Mouse (Mus musculus) CH12.LX (cell line): ENCODE measurements around the gene Yars. TPM values are rescaled to one million over a fixed set of nuclear protein-coding genes. Genes with fewer than 3 reads are reported as not detected.

Experiments used
- DNase-seq: peaks from one replicate; pipeline ENCODE4 v3.0.0-alpha.2; 2013; ENCODE audit errors: extremely low read depth
- H3K27ac ChIP-seq: 2 replicates; pipeline ENCODE4 v1.5.1; 2012; ENCODE audit warnings: low read depth, mild to moderate bottlenecking, control low read depth, moderate library complexity; ENCODE audit not compliant: insufficient read depth
- H3K27me3 ChIP-seq: replicated peaks from 2 replicates; pipeline ENCODE3; 2012; ENCODE audit warnings: inconsistent platforms
- H3K36me3 ChIP-seq, 2 experiments: replicated peaks in 1 of 2; 2 replicates each; pipeline versions ENCODE3 to v1.6.1; 2012; ENCODE audit warnings: inconsistent platforms in 1 of 2, low read length in 1 of 2, mild to moderate bottlenecking in 1 of 2, mixed read lengths in 1 of 2, moderate library complexity in 1 of 2; ENCODE audit not compliant: control insufficient read depth in 1 of 2, insufficient read depth in 1 of 2
- H3K4me1 ChIP-seq, 2 experiments: 2 replicates each; pipeline ENCODE4 v1.6.1; 2012; ENCODE audit warnings: inconsistent platforms in 1 of 2, moderate library complexity in 1 of 2; ENCODE audit not compliant: insufficient read depth in 2 of 2, control insufficient read depth in 1 of 2
- H3K4me2 ChIP-seq: 2 replicates; pipeline ENCODE4 v1.6.1; 2012; ENCODE audit warnings: low read depth, mild to moderate bottlenecking, control low read depth; ENCODE audit not compliant: poor library complexity, insufficient read depth, severe bottlenecking
- H3K4me3 ChIP-seq, 3 experiments: fragments of 150-350 bp in 1 of 3; sonication (generic) in 1 of 3; replicated peaks in 1 of 3; 2 replicates each; pipeline versions ENCODE3 to v1.5.1; 2011 to 2012; ENCODE audit warnings: low read depth in 2 of 3, low read length in 2 of 3, mild to moderate bottlenecking in 2 of 3, moderate library complexity in 2 of 3, control low read depth in 1 of 3, improper control_type of control experiment in 1 of 3, inconsistent platforms in 1 of 3, mixed read lengths in 1 of 3; ENCODE audit not compliant: poor library complexity in 1 of 3
- H3K79me2 ChIP-seq: replicated peaks from 2 replicates; pipeline ENCODE4 v1.6.1; 2012; ENCODE audit warnings: mild to moderate bottlenecking, moderate library complexity; ENCODE audit not compliant: control insufficient read depth, poor library complexity, insufficient read depth, severe bottlenecking; ENCODE audit errors: extremely low read depth
- H3K9ac ChIP-seq: 2 replicates; pipeline ENCODE4 v1.6.1; 2012; ENCODE audit warnings: low read depth, mild to moderate bottlenecking, control low read depth, moderate library complexity; ENCODE audit not compliant: insufficient read depth
- H3K9me3 ChIP-seq: replicated peaks from 2 replicates; pipeline ENCODE3; 2012; ENCODE audit warnings: low read length, inconsistent platforms, mixed read lengths
- BHLHE40 ChIP-seq: IDR thresholded peaks from 2 replicates; pipeline ENCODE4 v1.6.1; 2011; ENCODE audit warnings: mild to moderate bottlenecking, low read depth, low read length, improper control_type of control experiment
- CHD1 ChIP-seq: IDR thresholded peaks from 2 replicates; pipeline ENCODE4 v1.6.1; 2012; ENCODE audit warnings: low read depth, low read length, improper control_type of control experiment, inconsistent platforms
- CTCF ChIP-seq, 2 experiments: IDR thresholded peaks in 1 of 2; conservative IDR thresholded peaks in 1 of 2; 2 replicates each; pipeline ENCODE4 v1.5.1; 2011 to 2012; ENCODE audit warnings: low read depth in 2 of 2, low read length in 2 of 2, improper control_type of control experiment in 1 of 2, inconsistent platforms in 1 of 2, mild to moderate bottlenecking in 1 of 2, moderate library complexity in 1 of 2
- ELF1 ChIP-seq: IDR thresholded peaks from 2 replicates; pipeline ENCODE4 v1.6.1; 2014; ENCODE audit warnings: low read depth, mild to moderate bottlenecking, inconsistent platforms, low read length, improper control_type of control experiment
- IRF4 ChIP-seq: IDR thresholded peaks from 2 replicates; pipeline ENCODE4 v1.6.1; 2014; ENCODE audit warnings: low read depth, mild to moderate bottlenecking, inconsistent platforms, low read length, improper control_type of control experiment
- JUN ChIP-seq: IDR thresholded peaks from 2 replicates; pipeline ENCODE4 v1.6.1; 2011; ENCODE audit warnings: low read depth, mild to moderate bottlenecking, low read length, improper control_type of control experiment, moderate library complexity; ENCODE audit not compliant: insufficient read depth
- KAT2A ChIP-seq: IDR thresholded peaks from 2 replicates; pipeline ENCODE4 v1.6.1; 2012; ENCODE audit warnings: low read length, improper control_type of control experiment, inconsistent platforms; ENCODE audit not compliant: insufficient replicate concordance
- MAFK ChIP-seq: IDR thresholded peaks from 2 replicates; pipeline ENCODE4 v1.6.1; 2011; ENCODE audit warnings: low read length, improper control_type of control experiment; ENCODE audit not compliant: insufficient replicate concordance
- MXI1 ChIP-seq: IDR thresholded peaks from 2 replicates; pipeline ENCODE4 v1.6.1; 2011; ENCODE audit warnings: mild to moderate bottlenecking, low read depth, low read length, improper control_type of control experiment
- RAD21 ChIP-seq: IDR thresholded peaks from 2 replicates; pipeline ENCODE4 v1.6.1; 2011; ENCODE audit warnings: low read depth, mild to moderate bottlenecking, low read length, improper control_type of control experiment, moderate library complexity
- SMC3 ChIP-seq: IDR thresholded peaks from 2 replicates; pipeline ENCODE4 v1.6.1; 2011; ENCODE audit warnings: low read depth, low read length, improper control_type of control experiment
- ZC3H11A ChIP-seq: IDR thresholded peaks from 2 replicates; pipeline ENCODE4 v1.6.1; 2012; ENCODE audit warnings: low read depth, mild to moderate bottlenecking, inconsistent platforms, low read length, improper control_type of control experiment
- ZKSCAN1 ChIP-seq: IDR thresholded peaks from 2 replicates; pipeline ENCODE4 v1.6.1; 2012; ENCODE audit warnings: low read depth, inconsistent platforms, low read length, improper control_type of control experiment, borderline replicate concordance
- ZMIZ1 ChIP-seq: IDR thresholded peaks from 2 replicates; pipeline ENCODE4 v1.6.1; 2012; ENCODE audit warnings: low read depth, mild to moderate bottlenecking, inconsistent platforms, low read length, improper control_type of control experiment
- ZNF384 ChIP-seq: IDR thresholded peaks from 2 replicates; pipeline ENCODE4 v1.6.1; 2012; ENCODE audit warnings: low read depth, low read length, improper control_type of control experiment, inconsistent platforms
- dilution Hi-C: fragments of 300-500 bp; cut with MboI; formaldehyde crosslinking; loops from 2 replicates; pipeline ENCODE4 v1.14.3; 2020; ENCODE audit warnings: low sequenced_read_pairs; ENCODE audit not compliant: extremely low pct_unique_long_range_greater_than_20kb, extremely low pct_ligation_motif_present
- in situ Hi-C: fragments of 300-500 bp; cut with MboI; formaldehyde crosslinking; loops from 3 replicates; pipeline ENCODE4 v1.14.3; 2019; ENCODE audit warnings: low sequenced_read_pairs, low pct_ligation_motif_present, low pct_unique_long_range_greater_than_20kb, mixed read lengths
- polyA plus RNA-seq: library from polyadenylated mRNA; unstranded; fragments of >175 nt; gene quantifications from 2 replicates; pipeline ENCODE4 v1.2.1, GENCODE M21; 2012; ENCODE audit warnings: low read depth; ENCODE audit not compliant: insufficient read length
- total RNA-seq, 2 experiments: library from RNA; depleted of rRNA; stranded (reverse); fragments of 300-350 nt in 1 of 2; fragments of >200 nt in 1 of 2; gene quantifications; 2 replicates each; pipeline ENCODE4 v1.2.3; 2012 to 2014

Yars gene
- total and polyA plus RNA-seq, 3 experiments: 96.3 to 207 (median 180) TPM

DNA sequence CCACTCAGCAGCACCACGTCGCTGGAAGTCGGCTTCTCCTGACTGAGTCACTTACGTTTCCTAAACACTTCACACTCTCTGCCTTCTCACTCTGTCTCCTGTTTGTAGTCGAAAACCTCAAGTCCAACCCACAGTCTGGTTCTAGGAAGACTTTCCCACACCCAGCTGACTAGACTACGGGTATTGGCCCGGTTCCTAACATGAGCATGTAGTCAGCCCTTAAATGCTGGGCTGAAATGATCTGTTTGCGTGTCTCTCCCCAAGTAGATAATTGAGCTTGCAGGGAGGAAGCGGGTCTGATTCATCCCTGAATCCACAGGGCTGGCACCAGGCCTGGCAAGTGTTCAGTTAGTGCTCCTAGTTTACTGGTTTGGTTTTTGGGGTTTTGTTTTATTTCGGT is 15.1 kb downstream of the Yars start:
- Histone ChIP-seq H3K36me3 (peaks cover 82 to 95% of the 10 kb centered on the region in 2 experiments), H3K9me3 (no peaks in the 10 kb centered on the region), H3K4me1 (no peaks in the 10 kb centered on the region), H3K9ac (no peak overlapping the region), H3K27me3 (no peaks in the 10 kb centered on the region), H3K4me3 (no peak overlapping the region), H3K79me2 (peaks cover 5% of the 10 kb centered on the region; the same call in 1 of the 2 replicates), H3K4me2 (no peak overlapping the region), H3K27ac (no peak overlapping the region)
- DNase-seq: no peak
- dilution Hi-C loops: no loop called here
- in situ Hi-C loops: no loop called here
- TF ChIP-seq ZNF384 (no peak), JUN (no peak), BHLHE40 (no peak), IRF4 (no peak), ZC3H11A (no peak), ZMIZ1 (no peak), ZKSCAN1 (no peak), ELF1 (no peak)

DNA sequence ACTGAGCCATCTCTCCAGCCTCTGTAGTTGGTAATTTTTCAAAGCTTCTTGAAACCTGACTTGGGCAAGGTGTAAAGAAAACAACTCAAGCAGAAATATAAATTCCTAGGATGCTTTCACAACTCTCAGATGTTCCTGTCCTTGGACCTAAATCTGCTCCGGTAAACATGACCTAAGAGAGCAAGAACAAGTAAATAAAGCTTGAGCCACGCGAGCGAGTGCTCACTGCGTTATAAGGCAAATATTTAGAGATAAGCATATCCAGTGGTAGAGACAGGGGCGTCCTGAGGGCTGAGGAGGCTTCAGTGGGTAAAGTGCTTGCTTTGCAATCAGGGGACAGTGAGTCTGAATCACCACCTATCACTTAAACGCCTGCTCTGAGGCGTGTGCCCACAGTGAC is 17.2 kb downstream of the Yars start:
- H3K4me3 ChIP-seq: no peak overlapping the region
- H3K27ac ChIP-seq: no peak overlapping the region
- in situ Hi-C loops: no loop called here
- no peaks in the 10 kb centered on the region for H3K4me1 ChIP-seq
- peaks cover 5% of the 10 kb centered on the region; the same call in 1 of the 2 replicates for H3K79me2 ChIP-seq
- H3K9ac ChIP-seq: no peak overlapping the region
- dilution Hi-C loops: no loop called here
- peaks cover 79 to 92% of the 10 kb centered on the region in 2 experiments for H3K36me3 ChIP-seq
- no peak for DNase-seq
- H3K4me2 ChIP-seq: no peak overlapping the region
- no peaks in the 10 kb centered on the region for H3K27me3 ChIP-seq
- no peak for TF ChIP-seq RAD21
- no peak for TF ChIP-seq MAFK
- TF ChIP-seq CTCF (conservative IDR thresholded peaks at IDR 0.05 in 1 of 2, IDR thresholded peaks at IDR 0.05 in 1 of 2; ENCODE audit: low read depth in 2 of 2, low read length in 2 of 2): no peak
- no peak for TF ChIP-seq ELF1
- TF ChIP-seq BHLHE40: no peak
- no peak for TF ChIP-seq KAT2A
- no peak for TF ChIP-seq ZNF384
- no peak for TF ChIP-seq CHD1
- TF ChIP-seq, all 38 proteins: peak for 0
- H3K9me3 ChIP-seq: no peaks in the 10 kb centered on the region

DNA sequence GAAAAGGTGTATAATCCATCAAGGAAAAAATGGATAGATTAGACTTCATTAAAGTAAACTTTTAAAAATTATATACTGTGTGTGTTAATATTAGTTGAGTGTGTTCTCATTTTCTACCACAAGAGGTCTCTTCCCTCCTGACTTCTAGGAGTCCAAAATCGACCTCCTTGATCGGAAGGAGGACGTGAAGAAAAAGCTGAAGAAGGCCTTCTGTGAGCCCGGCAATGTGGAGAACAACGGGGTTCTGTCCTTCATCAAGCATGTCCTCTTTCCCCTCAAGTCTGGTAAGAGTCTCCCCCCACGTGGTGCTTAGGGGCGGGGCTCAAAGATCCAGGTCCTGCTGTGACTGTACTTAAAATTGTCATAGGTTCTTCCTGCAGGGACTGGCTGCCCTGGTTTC is 19.9 kb downstream of the Yars start:
- in situ Hi-C loops: no loop called here
- Histone ChIP-seq H3K9ac (no peak overlapping the region), H3K4me2 (no peak overlapping the region), H3K4me1 (no peaks in the 10 kb centered on the region)
- dilution Hi-C loops: no loop called here
- TF ChIP-seq SMC3: peak; percentile 61
- TF ChIP-seq MXI1: no peak
- peak; percentile 48 to 67 for TF ChIP-seq CTCF (conservative IDR thresholded peaks at IDR 0.05 in 1 of 2, IDR thresholded peaks at IDR 0.05 in 1 of 2; ENCODE audit: low read depth in 2 of 2, low read length in 2 of 2)
- peak; percentile 48 for TF ChIP-seq RAD21
- TF ChIP-seq, all 38 proteins: peak for 3
- no peaks in the 10 kb centered on the region for H3K9me3 ChIP-seq
- no peaks in the 10 kb centered on the region for H3K79me2 ChIP-seq
- H3K27me3 ChIP-seq: no peaks in the 10 kb centered on the region
- H3K27ac ChIP-seq: no peak overlapping the region
- peak; percentile 37 for DNase-seq
- peaks cover 78 to 89% of the 10 kb centered on the region in 2 experiments for H3K36me3 ChIP-seq
- no peak overlapping the region for H3K4me3 ChIP-seq
